In genomic region chr10:68781067-68781868, GRCm38 (mm10) we compare ENCODE assay signal across 17 mouse cellular contexts. TPM values are rescaled to one million over a fixed set of nuclear protein-coding genes. Genes with fewer than 3 reads are reported as not detected.
DNase-seq lines count a peak whose midpoint lies in the region; ATAC-seq lines count a peak whose summit lies in the region.
"Had no signal": no experiment of that assay in that cellular context is flagged by ENCODE, and none has a peak within 500 bp of the region (broad histone marks: within the 10 kb centered on the region; RNA-seq: fewer than 3 reads in every experiment).

No protein-coding gene starts in this region.

- H3K36me3 ChIP-seq in limb, embryonic 12.5 days: peaks cover 20% of the 10 kb centered on the region
- no peaks in the 10 kb centered on the region for H3K36me3 ChIP-seq in limb, embryonic 10.5 days
- H3K36me3 ChIP-seq in embryonic facial prominence, embryonic 13.5 days: peaks cover 21% of the 10 kb centered on the region
- no peaks in the 10 kb centered on the region for H3K36me3 ChIP-seq in midbrain, embryonic 15.5 days (replicated peaks)
- H3K36me3 ChIP-seq: heart, embryonic 12.5 days; hindbrain, embryonic 15.5 days; liver, embryonic 13.5 days had no signal

- peak overlapping the region; percentile 60; the same call in 1 of the 2 replicates for H3K27ac ChIP-seq in limb, embryonic 12.5 days
- H3K27ac ChIP-seq in limb, embryonic 10.5 days: no peak overlapping the region
- peak overlapping the region; percentile 39 for H3K27ac ChIP-seq in embryonic facial prominence, embryonic 13.5 days
- no peak overlapping the region for H3K27ac ChIP-seq in midbrain, embryonic 15.5 days
- H3K27ac ChIP-seq: hindbrain, embryonic 15.5 days; liver, embryonic 13.5 days had no signal

- H3K9me3 ChIP-seq in limb, embryonic 12.5 days: no peaks in the 10 kb centered on the region
- H3K9me3 ChIP-seq in limb, embryonic 10.5 days (replicated peaks): no peaks in the 10 kb centered on the region
- H3K9me3 ChIP-seq in embryonic facial prominence, embryonic 13.5 days: no peaks in the 10 kb centered on the region
- H3K9me3 ChIP-seq in midbrain, embryonic 15.5 days: no peaks in the 10 kb centered on the region
- H3K9me3 ChIP-seq: heart, embryonic 12.5 days; hindbrain, embryonic 15.5 days; liver, embryonic 13.5 days had no signal

- H3K4me1 ChIP-seq in limb, embryonic 12.5 days (replicated peaks): peaks cover 3% of the 10 kb centered on the region; the same call in 1 of the 2 replicates
- H3K4me1 ChIP-seq in limb, embryonic 10.5 days: no peaks in the 10 kb centered on the region
- peaks cover 16% of the 10 kb centered on the region for H3K4me1 ChIP-seq in embryonic facial prominence, embryonic 13.5 days
- H3K4me1 ChIP-seq in midbrain, embryonic 15.5 days: no peaks in the 10 kb centered on the region
- H3K4me1 ChIP-seq: heart, embryonic 12.5 days; hindbrain, embryonic 15.5 days; liver, embryonic 13.5 days had no signal

- H3K4me2 ChIP-seq in limb, embryonic 12.5 days: no peak overlapping the region
- H3K4me2 ChIP-seq in embryonic facial prominence, embryonic 13.5 days: no peak overlapping the region
- no peak overlapping the region for H3K4me2 ChIP-seq in midbrain, embryonic 15.5 days
- H3K4me2 ChIP-seq: heart, embryonic 12.5 days; hindbrain, embryonic 15.5 days; liver, embryonic 13.5 days had no signal

- no peak overlapping the region for H3K9ac ChIP-seq in limb, embryonic 12.5 days (replicated peaks)
- no peak overlapping the region for H3K9ac ChIP-seq in embryonic facial prominence, embryonic 13.5 days
- H3K9ac ChIP-seq in midbrain, embryonic 15.5 days: no peak overlapping the region
- H3K9ac ChIP-seq: heart, embryonic 12.5 days; hindbrain, embryonic 15.5 days; liver, embryonic 13.5 days had no signal

- ATAC-seq in limb, embryonic 12.5 days (ENCODE audit: insufficient number of reproducible peaks, insufficient read depth, low FRiP score, low TSS enrichment, low read depth): no peak
- ATAC-seq in embryonic facial prominence, embryonic 13.5 days (ENCODE audit: insufficient number of reproducible peaks, insufficient read depth, low FRiP score, low TSS enrichment, low read depth): no peak
- ATAC-seq in midbrain, embryonic 15.5 days (replicated peaks): no peak
- no peak for ATAC-seq in monocyte, adult 5-6 weeks (replicated peaks; ENCODE audit: insufficient number of reproducible peaks, low FRiP score, low TSS enrichment, poor library complexity, severe bottlenecking)
- ATAC-seq: forebrain, embryonic 14.5 days had no signal

- H3K4me3 ChIP-seq in limb, embryonic 12.5 days (replicated peaks): no peak overlapping the region
- H3K4me3 ChIP-seq in limb, embryonic 10.5 days: no peak overlapping the region
- H3K4me3 ChIP-seq in embryonic facial prominence, embryonic 13.5 days: no peak overlapping the region
- H3K4me3 ChIP-seq in midbrain, embryonic 15.5 days: no peak overlapping the region
- H3K4me3 ChIP-seq: erythroblast, embryonic 14.5 days; heart, embryonic 12.5 days; hindbrain, embryonic 15.5 days; liver, embryonic 13.5 days had no signal

- H3K27me3 ChIP-seq in limb, embryonic 12.5 days: no peaks in the 10 kb centered on the region
- no peaks in the 10 kb centered on the region for H3K27me3 ChIP-seq in limb, embryonic 10.5 days (ENCODE audit: low read depth, poor library complexity, severe bottlenecking)
- H3K27me3 ChIP-seq in embryonic facial prominence, embryonic 13.5 days: no peaks in the 10 kb centered on the region
- no peaks in the 10 kb centered on the region for H3K27me3 ChIP-seq in midbrain, embryonic 15.5 days (replicated peaks)
- H3K27me3 ChIP-seq: heart, embryonic 12.5 days; hindbrain, embryonic 15.5 days; liver, embryonic 13.5 days had no signal

- no peak for DNase-seq in limb, embryonic 10.5 days (ENCODE audit: low spot score)
- DNase-seq in induced T-regulatory cell, adult 2 months (ENCODE audit: low read depth): peak; percentile 6
- peak; percentile 12 for DNase-seq in lung, postnatal 36 days
- DNase-seq: adrenal gland, adult 2 months; cerebellum, postnatal 10 days; heart, postnatal 36 days; liver, embryonic 13.5 days; spleen, adult 18-20 months had no signal

- 82% methylated on average over 9 of the region's 9 CpGs for WGBS in limb, embryonic 12.5 days
- WGBS in limb, embryonic 10.5 days: 89% methylated on average over 9 of the region's 9 CpGs
- WGBS in embryonic facial prominence, embryonic 13.5 days: 59% methylated on average over 9 of the region's 9 CpGs
- WGBS in midbrain, embryonic 15.5 days: 85% methylated on average over 9 of the region's 9 CpGs

RNA-seq across cellular contexts. Expression of gene Tmem26, which starts 57.8 kb away (rescaled TPM):
- polyA plus RNA-seq in limb, embryonic 12.5 days (2016; fragmentation: Nextera tagmentation; extraction: Ambion mirVana): 42.0 and 44.4 TPM in 2 replicates
- 3.7 and 16.2 TPM in 2 replicates for polyA plus RNA-seq in limb, embryonic 10.5 days (2016; fragmentation: Nextera tagmentation; extraction: Ambion mirVana)
- polyA plus RNA-seq in embryonic facial prominence, embryonic 13.5 days (2015; fragmentation: Nextera tagmentation; extraction: Ambion mirVana): 77.8 and 80.4 TPM in 2 replicates
- 4.9 and 5.2 TPM in 2 replicates for polyA plus RNA-seq in midbrain, embryonic 15.5 days (2015; fragmentation: Nextera tagmentation; extraction: Ambion mirVana)
- total RNA-seq in monocyte, adult 5-6 weeks (2017): 22.0 to 24.9 TPM (median 24.6 TPM) in 3 replicates
- total RNA-seq: MEL had no signal
- polyA plus RNA-seq: erythroblast, embryonic 14.5 days had no signal

Comparison
In these comparisons a context has a peak if more than half of its experiments do, and no peak if none do; other contexts are left out.
1. H3K27ac ChIP-seq: peak in limb, embryonic 12.5 days (single experiment) and embryonic facial prominence, embryonic 13.5 days (single experiment); none in limb, embryonic 10.5 days (single experiment) and midbrain, embryonic 15.5 days (single experiment).